Mouse (Mus musculus) G1E (cell line): ENCODE measurements around the gene Gimap9.

Experiments used
- CTCF ChIP-seq: IDR thresholded peaks from 2 replicates; pipeline ENCODE4 v1.5.1; 2012; ENCODE audit warnings: low read depth, low read length, inconsistent platforms, mixed read lengths
- GATA1 ChIP-seq: IDR thresholded peaks from 2 replicates; pipeline ENCODE4 v1.6.1; 2012; ENCODE audit warnings: borderline replicate concordance, low read length, inconsistent platforms, mixed read lengths
- POLR2AphosphoS5 ChIP-seq: IDR thresholded peaks from 2 replicates; pipeline ENCODE4 v1.6.1; 2012; ENCODE audit warnings: low read depth, low read length, inconsistent platforms; ENCODE audit not compliant: insufficient replicate concordance
- TAL1 ChIP-seq: conservative IDR thresholded peaks from 2 replicates; pipeline ENCODE4 v1.6.1; 2012; ENCODE audit warnings: low read depth, low read length, inconsistent platforms, mixed read lengths

GRCm38 (mm10) chr6:48685251-48685650 is 9.3 kb downstream of the Gimap9 start:
- no peak for TF ChIP-seq CTCF
- no peak for TF ChIP-seq TAL1
- no peak for TF ChIP-seq POLR2AphosphoS5
- no peak for TF ChIP-seq GATA1
